Mouse (Mus musculus) lung, embryonic 14.5 days (tissue): ENCODE measurements around the gene Cadps2. TPM values are rescaled to one million over a fixed set of nuclear protein-coding genes. Genes with fewer than 3 reads are reported as not detected.
A peak's percentile ranks its signal among the peaks of the same experiment; 100 is the strongest.

ENCODE experiments used
- ATAC-seq: fragments of 200-750 bp; cut with Nextera tagmentation; 2 replicates; pipeline ENCODE4 v1.8.0; 2017; ENCODE audit warnings: mild to moderate bottlenecking, moderate TSS enrichment, moderate library complexity; ENCODE audit not compliant: insufficient read depth
- DNase-seq: peaks from one replicate; pipeline ENCODE4 v3.0.0-alpha.2; 2015
- H3K27ac ChIP-seq: fragments of 300-500 bp; sonication (generic); 2 replicates; pipeline ENCODE4 v1.5.1; 2014; ENCODE audit warnings: low read depth, mild to moderate bottlenecking, moderate library complexity
- H3K27me3 ChIP-seq: fragments of 300-500 bp; sonication (generic); 2 replicates; pipeline ENCODE4 v1.6.1; 2014; ENCODE audit warnings: low read length, control low read depth; ENCODE audit not compliant: insufficient read depth
- H3K36me3 ChIP-seq: fragments of 300-500 bp; sonication (generic); 2 replicates; pipeline ENCODE4 v1.6.1; 2014; ENCODE audit warnings: control low read depth; ENCODE audit not compliant: insufficient read depth
- H3K4me1 ChIP-seq: fragments of 300-500 bp; sonication (generic); 2 replicates; pipeline ENCODE4 v1.6.1; 2014; ENCODE audit warnings: antibody characterized with exemption, control low read depth; ENCODE audit not compliant: insufficient read depth
- H3K4me2 ChIP-seq: fragments of 300-500 bp; sonication (generic); 2 replicates; pipeline ENCODE4 v1.6.1; 2014; ENCODE audit warnings: mild to moderate bottlenecking
- H3K4me3 ChIP-seq: fragments of 300-500 bp; sonication (generic); 2 replicates; pipeline ENCODE4 v1.5.1; 2014; ENCODE audit warnings: low read depth, low read length
- H3K9ac ChIP-seq: fragments of 300-500 bp; sonication (generic); 2 replicates; pipeline ENCODE4 v1.6.1; 2014
- H3K9me3 ChIP-seq: fragments of 300-500 bp; sonication (generic); 2 replicates; pipeline ENCODE4 v1.6.1; 2016; ENCODE audit warnings: low read depth, low read length, control low read depth
- CTCF ChIP-seq: IDR thresholded peaks from 2 replicates; pipeline ENCODE4 v1.5.1; 2016; ENCODE audit warnings: antibody characterized with exemption, low read depth
- WGBS: fragments of 180-500 bp; shearing (Covaris S2); extraction: QIAGEN DNeasy Blood & Tissue Kit; methylation state at CpG from one replicate; pipeline ENCODE4 v1.1.7; 2014; 5-methylcytosine and 5-hydroxymethylcytosine counted together
- polyA plus RNA-seq: library from polyadenylated mRNA; unstranded; fragments of >200 nt; fragmentation: Nextera tagmentation; extraction: Ambion mirVana; gene quantifications from 2 replicates; pipeline ENCODE4 v1.2.1, GENCODE M21; 2014

Cadps2 gene
- polyA plus RNA-seq, 1 experiment from 2014 or later = 6.7 TPM

DNA sequence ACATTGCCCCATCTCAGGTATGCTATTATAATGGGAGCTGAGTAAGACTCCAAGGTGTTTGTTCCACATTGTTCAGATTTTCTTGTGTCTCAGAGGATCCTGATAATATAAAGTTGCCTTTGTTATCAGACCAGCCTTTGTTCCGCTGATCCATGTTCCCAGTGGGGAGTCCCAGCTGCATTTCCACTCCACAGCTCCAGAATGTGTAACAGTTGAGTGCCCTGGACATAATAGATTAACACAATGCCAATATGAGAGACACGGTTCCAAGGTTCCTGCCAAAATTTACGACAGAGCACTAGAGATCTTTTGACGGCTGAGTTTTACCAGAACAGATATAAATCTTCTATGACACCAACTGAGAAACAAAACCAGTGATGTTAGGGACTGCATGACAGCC lies 266.8 kb downstream of the Cadps2 start:
- H3K4me1 ChIP-seq = 0 out of 2 replicates have a peak, but pooled peaks cover 4% of the 10 kb centered on the region
- no peak overlapping the region for H3K9ac ChIP-seq
- H3K4me2 ChIP-seq = no peak overlapping the region
- no peak overlapping the region for H3K27ac ChIP-seq
- no peaks in the 10 kb centered on the region for H3K36me3 ChIP-seq
- H3K4me3 ChIP-seq = no peak overlapping the region
- no peak for TF ChIP-seq CTCF
- no peaks in the 10 kb centered on the region for H3K27me3 ChIP-seq
- DNase-seq (no peak), ATAC-seq (no peak)
- no peaks in the 10 kb centered on the region for H3K9me3 ChIP-seq
- WGBS = 63% methylated on average over 4 of the region's 4 CpGs

DNA sequence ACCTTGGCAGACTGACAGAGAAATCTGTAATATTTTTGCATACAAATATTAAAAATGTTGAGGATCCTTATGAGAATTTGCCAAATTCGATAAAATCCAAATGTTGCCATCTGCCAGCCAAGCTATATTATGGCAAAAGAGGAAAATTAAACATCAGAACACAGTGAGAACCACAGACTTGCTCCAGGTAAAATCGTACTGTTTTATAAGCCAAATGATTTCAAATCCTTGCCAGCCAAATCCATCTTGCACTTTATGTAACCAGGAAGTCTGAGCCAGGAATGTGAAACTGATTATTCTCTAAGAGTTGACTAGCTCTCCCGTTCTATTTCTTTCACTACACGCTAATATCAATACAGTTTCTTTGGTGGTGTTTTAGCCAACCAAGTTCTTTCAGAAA lies 269.5 kb downstream of the Cadps2 start:
- no peaks in the 10 kb centered on the region for H3K9me3 ChIP-seq
- DNase-seq (no peak), ATAC-seq (no peak)
- no peaks in the 10 kb centered on the region for H3K36me3 ChIP-seq
- H3K9ac ChIP-seq = no peak overlapping the region
- 0 out of 2 replicates have a peak, but pooled peaks cover 4% of the 10 kb centered on the region for H3K4me1 ChIP-seq
- H3K27me3 ChIP-seq = no peaks in the 10 kb centered on the region
- no peak overlapping the region for H3K4me3 ChIP-seq
- H3K27ac ChIP-seq = no peak overlapping the region
- TF ChIP-seq CTCF = no peak
- H3K4me2 ChIP-seq = no peak overlapping the region
- WGBS = 72% methylated on average over 4 of the region's 4 CpGs

DNA sequence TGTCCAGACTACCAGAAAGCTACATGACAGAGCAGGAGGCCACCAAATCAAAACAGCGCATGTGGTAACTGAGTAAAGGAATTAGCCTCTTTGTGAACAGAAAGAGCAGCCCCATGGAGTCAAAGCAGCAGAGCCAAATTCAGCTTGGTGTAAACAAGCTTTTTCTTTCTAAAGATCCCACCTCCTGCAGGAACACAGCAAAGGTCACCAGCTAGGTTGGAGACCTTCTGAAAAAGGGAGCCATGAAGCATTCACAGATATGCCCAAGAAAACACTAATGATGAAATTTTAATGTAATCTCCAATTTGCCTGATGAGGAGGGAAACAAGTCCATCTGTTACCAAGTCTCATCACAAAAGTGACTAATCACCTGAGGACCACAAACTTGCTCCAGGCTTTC lies 270.5 kb downstream of the Cadps2 start:
- no peak overlapping the region for H3K4me2 ChIP-seq
- H3K9ac ChIP-seq = no peak overlapping the region
- ATAC-seq (no peak), DNase-seq (no peak)
- H3K4me3 ChIP-seq = no peak overlapping the region
- no peaks in the 10 kb centered on the region for H3K4me1 ChIP-seq
- no peak for TF ChIP-seq CTCF
- H3K27me3 ChIP-seq = no peaks in the 10 kb centered on the region
- no peaks in the 10 kb centered on the region for H3K36me3 ChIP-seq
- H3K27ac ChIP-seq = no peak overlapping the region
- WGBS = 91% methylated on average over 1 of the region's 1 CpGs
- H3K9me3 ChIP-seq = no peaks in the 10 kb centered on the region

DNA sequence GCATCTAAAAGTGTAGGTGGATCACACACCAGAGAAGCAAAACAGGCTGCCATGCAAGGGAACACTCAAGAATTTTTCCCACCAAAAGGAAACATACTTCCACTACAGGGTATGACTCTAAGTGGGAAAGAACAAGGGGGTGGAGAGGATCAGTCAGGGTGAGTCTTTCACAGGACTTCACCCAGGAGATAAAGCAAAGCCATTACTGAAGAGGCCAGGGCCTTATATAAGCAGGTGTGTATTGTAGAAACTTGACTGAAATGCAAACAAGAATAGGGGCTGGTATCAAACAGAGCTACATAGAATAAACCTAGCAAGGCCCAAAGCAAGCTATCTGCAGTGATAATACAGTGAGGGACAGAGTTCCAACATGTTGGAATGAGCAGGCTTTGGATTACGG lies 271.6 kb downstream of the Cadps2 start:
- Histone ChIP-seq H3K4me2 (no peak overlapping the region), H3K4me3 (no peak overlapping the region), H3K9ac (no peak overlapping the region), H3K36me3 (no peaks in the 10 kb centered on the region), H3K9me3 (no peaks in the 10 kb centered on the region), H3K4me1 (no peaks in the 10 kb centered on the region), H3K27me3 (no peaks in the 10 kb centered on the region), H3K27ac (no peak overlapping the region)
- DNase-seq = no peak
- TF ChIP-seq CTCF = no peak
- WGBS = 74% methylated on average over 1 of the region's 1 CpGs
- no peak for ATAC-seq

DNA sequence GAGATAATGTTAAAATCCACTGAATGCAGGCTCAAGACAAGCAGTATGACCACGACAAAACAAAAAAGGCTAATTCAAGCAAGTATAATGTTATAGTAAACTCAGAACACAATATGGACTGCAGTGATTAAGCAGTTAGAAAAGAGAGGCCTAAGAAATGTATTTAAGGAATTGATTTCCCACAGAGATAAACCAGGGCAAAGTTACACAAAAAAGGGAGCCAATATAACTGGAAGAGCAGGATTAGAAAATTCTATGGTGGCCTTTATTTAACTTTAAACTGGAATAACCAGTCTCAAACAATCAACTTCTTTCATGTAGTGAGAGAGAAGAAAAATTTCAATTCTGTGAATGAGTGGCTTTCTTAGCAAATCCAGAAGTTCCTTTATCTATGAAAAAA lies 289.3 kb downstream of the Cadps2 start:
- DNase-seq (peak; percentile 61), ATAC-seq (peak; percentile 66)
- Histone ChIP-seq H3K4me3 (no peak overlapping the region), H3K9me3 (no peaks in the 10 kb centered on the region), H3K27me3 (no peaks in the 10 kb centered on the region), H3K4me2 (no peak overlapping the region), H3K36me3 (no peaks in the 10 kb centered on the region), H3K4me1 (no peaks in the 10 kb centered on the region), H3K27ac (0 out of 2 replicates have a peak overlapping the region, but pooled peaks have one; percentile 9), H3K9ac (no peak overlapping the region)
- TF ChIP-seq CTCF = no peak
- 45% methylated on average over 1 of the region's 1 CpGs for WGBS

DNA sequence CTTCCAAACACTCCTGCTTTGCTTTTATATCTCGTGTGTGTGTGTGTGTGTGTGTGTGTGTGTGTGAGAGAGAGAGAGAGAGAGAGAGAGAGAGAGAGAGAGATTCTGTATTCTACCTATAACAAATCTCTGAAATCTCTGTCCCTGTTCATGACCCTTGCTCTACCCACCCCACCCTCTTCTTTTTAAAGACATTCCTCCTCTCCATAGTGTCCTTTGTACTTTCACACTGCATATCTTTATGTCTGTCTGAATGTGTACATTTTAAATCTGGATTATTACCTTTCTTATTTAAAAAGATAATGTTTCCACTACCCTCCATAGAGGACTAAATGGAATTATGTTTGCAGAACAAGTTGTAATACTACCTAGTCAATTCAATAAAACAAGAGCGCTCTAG lies 315.5 kb downstream of the Cadps2 start:
- Histone ChIP-seq H3K4me1 (no peaks in the 10 kb centered on the region), H3K27ac (no peak overlapping the region), H3K9me3 (no peaks in the 10 kb centered on the region), H3K36me3 (no peaks in the 10 kb centered on the region), H3K4me3 (no peak overlapping the region), H3K4me2 (no peak overlapping the region), H3K27me3 (no peaks in the 10 kb centered on the region), H3K9ac (no peak overlapping the region)
- 81% methylated on average over 2 of the region's 2 CpGs for WGBS
- no peak for TF ChIP-seq CTCF
- DNase-seq (no peak), ATAC-seq (no peak)

DNA sequence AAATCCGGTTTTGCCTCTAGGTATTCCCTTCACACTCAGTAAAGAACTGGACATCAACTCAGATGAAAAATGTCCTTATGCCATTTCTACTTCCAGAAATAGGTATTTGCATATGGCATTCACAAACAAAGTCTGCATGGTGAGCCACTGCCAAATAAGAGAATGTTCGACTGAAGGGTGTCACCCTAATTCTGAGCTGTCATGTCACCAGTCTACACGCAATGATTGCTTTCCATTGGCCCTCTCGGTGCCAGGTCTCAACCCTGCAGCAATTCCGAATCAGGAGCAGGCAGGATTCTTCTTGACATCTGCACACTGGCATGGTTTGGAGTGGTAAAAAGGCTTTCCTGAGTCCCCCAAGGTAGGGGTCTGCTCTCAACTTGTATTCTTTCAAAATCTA lies 316.7 kb downstream of the Cadps2 start:
- WGBS = 93% methylated on average over 5 of the region's 5 CpGs

DNA sequence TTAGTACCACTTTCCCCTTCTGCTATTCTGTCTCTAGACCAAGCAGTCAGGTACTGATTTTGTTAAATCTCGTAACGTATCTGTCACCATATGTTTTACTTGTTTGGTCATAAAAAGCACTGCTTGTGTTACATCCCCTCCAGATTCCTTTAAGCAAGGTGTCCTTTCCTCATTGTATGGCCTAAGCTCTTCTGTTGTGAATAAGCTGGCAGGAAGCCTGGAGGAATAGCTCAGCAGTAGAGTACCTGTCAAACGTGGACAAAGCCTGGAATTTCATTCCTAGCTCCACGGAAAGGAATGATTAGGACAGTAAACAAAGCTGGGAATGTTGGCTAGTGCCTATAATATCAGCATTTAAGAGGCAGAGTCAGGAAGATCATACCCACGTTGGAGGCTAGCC lies 340.6 kb downstream of the Cadps2 start:
- no peak for ATAC-seq
- Histone ChIP-seq H3K27ac (no peak overlapping the region), H3K4me1 (no peaks in the 10 kb centered on the region), H3K4me2 (no peak overlapping the region), H3K27me3 (no peaks in the 10 kb centered on the region), H3K36me3 (no peaks in the 10 kb centered on the region), H3K9me3 (no peaks in the 10 kb centered on the region), H3K4me3 (no peak overlapping the region), H3K9ac (no peak overlapping the region)
- no peak for TF ChIP-seq CTCF
- whole genome bisulfite sequencing = 44% methylated on average over 5 of the region's 5 CpGs
- no peak for DNase-seq

More for the DNA sequence above, 316.7 kb downstream of the Cadps2 start:
- Histone ChIP-seq H3K4me1 (no peaks in the 10 kb centered on the region), H3K4me2 (no peak overlapping the region), H3K9me3 (no peaks in the 10 kb centered on the region), H3K4me3 (no peak overlapping the region), H3K36me3 (no peaks in the 10 kb centered on the region), H3K9ac (no peak overlapping the region), H3K27me3 (no peaks in the 10 kb centered on the region), H3K27ac (no peak overlapping the region)
- no peak for TF ChIP-seq CTCF
- no peak for DNase-seq
- no peak for ATAC-seq
